Mouse (Mus musculus): ENCODE results near the gene Piwil1. TPM values are rescaled to one million over a fixed set of nuclear protein-coding genes. Genes with fewer than 3 reads are reported as not detected.

The Piwil1 gene
- polyA plus RNA-seq, 1 experiment from 2014 or later, result not detected

- DNase-seq (ENCODE audit: low spot score) (no peak), ATAC-seq (ENCODE audit: insufficient number of reproducible peaks, low FRiP score, low TSS enrichment, low read depth) (no peak)
- Histone ChIP-seq H3K4me3 (ENCODE audit: low read depth, low read length) (no peak overlapping the region), H3K27me3 (ENCODE audit: control insufficient read depth, insufficient read depth, low read length) (no peaks in the 10 kb centered on the region), H3K4me2 (ENCODE audit: low read depth, severe bottlenecking) (no peak overlapping the region), H3K36me3 (ENCODE audit: control insufficient read depth, insufficient read depth, low read length) (no peaks in the 10 kb centered on the region), H3K27ac (replicated peaks; ENCODE audit: low read depth, low read length) (no peak overlapping the region), H3K9ac (ENCODE audit: low read length) (no peak overlapping the region), H3K9me3 (ENCODE audit: control insufficient read depth, low read length) (no peaks in the 10 kb centered on the region), H3K4me1 (ENCODE audit: control insufficient read depth, insufficient read depth, low read length) (peaks cover 8% of the 10 kb centered on the region; the same call in 1 of the 2 replicates)
- 60% methylated on average over 11 of the region's 11 CpGs for WGBS
Observed at GRCm38 (mm10) chr5:128700716-128701115, 1.6 kb upstream of the Piwil1 start.

DNA sequence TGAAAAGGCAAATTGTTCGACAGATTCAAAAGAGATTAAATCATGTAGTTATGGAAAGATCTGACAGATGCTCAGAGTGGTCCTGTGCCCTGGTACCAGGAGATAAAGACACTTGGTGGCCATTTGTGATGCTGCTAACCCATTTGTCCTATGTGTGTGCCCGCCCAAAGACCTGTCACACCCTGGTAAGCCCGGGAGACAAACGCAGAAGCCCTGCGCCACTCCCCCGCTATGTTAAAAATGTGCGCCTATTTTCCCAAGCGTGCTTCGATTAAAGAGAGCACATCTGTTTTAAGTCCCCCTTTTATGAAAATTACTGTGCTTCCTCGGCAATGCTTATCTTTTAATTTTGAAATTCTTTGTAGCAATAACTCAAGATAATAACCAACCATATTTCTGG, 1.4 kb downstream of the Piwil1 start:
- no peak for DNase-seq (ENCODE audit: low spot score)
- Histone ChIP-seq H3K4me2 (ENCODE audit: low read depth, severe bottlenecking) (no peak overlapping the region), H3K9me3 (ENCODE audit: control insufficient read depth, low read length) (no peaks in the 10 kb centered on the region), H3K4me3 (ENCODE audit: low read depth, low read length) (no peak overlapping the region), H3K27me3 (ENCODE audit: control insufficient read depth, insufficient read depth, low read length) (no peaks in the 10 kb centered on the region), H3K36me3 (ENCODE audit: control insufficient read depth, insufficient read depth, low read length) (no peaks in the 10 kb centered on the region), H3K4me1 (ENCODE audit: control insufficient read depth, insufficient read depth, low read length) (no peaks in the 10 kb centered on the region), H3K9ac (ENCODE audit: low read length) (no peak overlapping the region), H3K27ac (replicated peaks; ENCODE audit: low read depth, low read length) (no peak overlapping the region)
- 24% methylated on average over 10 of the region's 10 CpGs for WGBS
- ATAC-seq (ENCODE audit: insufficient number of reproducible peaks, low FRiP score, low TSS enrichment, low read depth), result no peak

GRCm38 (mm10) chr5:128704134-128704904, 2.0 kb downstream of the Piwil1 start:
- WGBS, result 34% methylated on average over 19 of the region's 19 CpGs
- ATAC-seq (ENCODE audit: insufficient number of reproducible peaks, low FRiP score, low TSS enrichment, low read depth), result peak; percentile 68
- peak; percentile 65 for DNase-seq (ENCODE audit: low spot score)
- Histone ChIP-seq H3K9ac (ENCODE audit: low read length) (no peak overlapping the region), H3K27ac (replicated peaks; ENCODE audit: low read depth, low read length) (no peak overlapping the region), H3K27me3 (ENCODE audit: control insufficient read depth, insufficient read depth, low read length) (no peaks in the 10 kb centered on the region), H3K9me3 (ENCODE audit: control insufficient read depth, low read length) (no peaks in the 10 kb centered on the region), H3K36me3 (ENCODE audit: control insufficient read depth, insufficient read depth, low read length) (no peaks in the 10 kb centered on the region), H3K4me2 (ENCODE audit: low read depth, severe bottlenecking) (no peak overlapping the region), H3K4me3 (ENCODE audit: low read depth, low read length) (no peak overlapping the region), H3K4me1 (ENCODE audit: control insufficient read depth, insufficient read depth, low read length) (no peaks in the 10 kb centered on the region)

- Histone ChIP-seq H3K27ac (replicated peaks; ENCODE audit: low read depth, low read length) (no peak overlapping the region), H3K9me3 (ENCODE audit: control insufficient read depth, low read length) (no peaks in the 10 kb centered on the region), H3K4me3 (ENCODE audit: low read depth, low read length) (no peak overlapping the region), H3K4me1 (ENCODE audit: control insufficient read depth, insufficient read depth, low read length) (no peaks in the 10 kb centered on the region), H3K36me3 (ENCODE audit: control insufficient read depth, insufficient read depth, low read length) (no peaks in the 10 kb centered on the region), H3K27me3 (ENCODE audit: control insufficient read depth, insufficient read depth, low read length) (no peaks in the 10 kb centered on the region), H3K9ac (ENCODE audit: low read length) (no peak overlapping the region), H3K4me2 (ENCODE audit: low read depth, severe bottlenecking) (no peak overlapping the region)
- WGBS, result 100% methylated on average over 1 of the region's 1 CpGs
- ATAC-seq (ENCODE audit: insufficient number of reproducible peaks, low FRiP score, low TSS enrichment, low read depth) (no peak), DNase-seq (ENCODE audit: low spot score) (no peak)
Observed at GRCm38 (mm10) chr5:128706467-128706866, 4.1 kb downstream of the Piwil1 start.

- Histone ChIP-seq H3K4me1 (ENCODE audit: control insufficient read depth, insufficient read depth, low read length) (no peaks in the 10 kb centered on the region), H3K4me2 (ENCODE audit: low read depth, severe bottlenecking) (no peak overlapping the region), H3K36me3 (ENCODE audit: control insufficient read depth, insufficient read depth, low read length) (no peaks in the 10 kb centered on the region), H3K9ac (ENCODE audit: low read length) (no peak overlapping the region), H3K4me3 (ENCODE audit: low read depth, low read length) (no peak overlapping the region), H3K27me3 (ENCODE audit: control insufficient read depth, insufficient read depth, low read length) (no peaks in the 10 kb centered on the region), H3K9me3 (ENCODE audit: control insufficient read depth, low read length) (no peaks in the 10 kb centered on the region), H3K27ac (replicated peaks; ENCODE audit: low read depth, low read length) (no peak overlapping the region)
- WGBS, result 93% methylated on average over 11 of the region's 11 CpGs
- DNase-seq (ENCODE audit: low spot score) (no peak), ATAC-seq (ENCODE audit: insufficient number of reproducible peaks, low FRiP score, low TSS enrichment, low read depth) (no peak)
Observed at GRCm38 (mm10) chr5:128707271-128707670, 4.9 kb downstream of the Piwil1 start.

DNA sequence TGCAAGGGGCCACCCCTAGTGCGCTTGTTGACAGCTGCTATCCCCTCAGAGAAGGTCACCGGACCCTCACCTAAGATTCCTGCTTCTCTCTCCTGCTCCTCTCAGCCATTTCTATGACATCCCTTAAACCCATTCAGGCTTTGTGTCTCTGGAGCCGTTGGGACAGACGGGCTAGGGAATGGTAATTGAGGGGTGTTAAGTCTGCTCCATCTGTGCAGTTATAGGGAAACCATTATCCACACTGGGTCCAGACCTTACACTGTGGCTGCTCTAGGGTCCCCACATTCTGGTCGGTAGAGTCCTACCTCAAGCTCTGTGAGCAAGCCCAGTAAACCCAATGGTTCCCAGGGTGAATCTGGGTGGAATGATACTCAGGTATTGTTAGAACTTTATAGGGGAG, 6.6 kb downstream of the Piwil1 start:
- Histone ChIP-seq H3K4me1 (ENCODE audit: control insufficient read depth, insufficient read depth, low read length) (no peaks in the 10 kb centered on the region), H3K36me3 (ENCODE audit: control insufficient read depth, insufficient read depth, low read length) (no peaks in the 10 kb centered on the region), H3K9me3 (ENCODE audit: control insufficient read depth, low read length) (no peaks in the 10 kb centered on the region), H3K9ac (ENCODE audit: low read length) (no peak overlapping the region), H3K27me3 (ENCODE audit: control insufficient read depth, insufficient read depth, low read length) (no peaks in the 10 kb centered on the region), H3K27ac (replicated peaks; ENCODE audit: low read depth, low read length) (no peak overlapping the region), H3K4me2 (ENCODE audit: low read depth, severe bottlenecking) (no peak overlapping the region), H3K4me3 (ENCODE audit: low read depth, low read length) (no peak overlapping the region)
- no peak for ATAC-seq (ENCODE audit: insufficient number of reproducible peaks, low FRiP score, low TSS enrichment, low read depth)
- DNase-seq (ENCODE audit: low spot score), result no peak
- WGBS, result 74% methylated on average over 5 of the region's 5 CpGs

DNA sequence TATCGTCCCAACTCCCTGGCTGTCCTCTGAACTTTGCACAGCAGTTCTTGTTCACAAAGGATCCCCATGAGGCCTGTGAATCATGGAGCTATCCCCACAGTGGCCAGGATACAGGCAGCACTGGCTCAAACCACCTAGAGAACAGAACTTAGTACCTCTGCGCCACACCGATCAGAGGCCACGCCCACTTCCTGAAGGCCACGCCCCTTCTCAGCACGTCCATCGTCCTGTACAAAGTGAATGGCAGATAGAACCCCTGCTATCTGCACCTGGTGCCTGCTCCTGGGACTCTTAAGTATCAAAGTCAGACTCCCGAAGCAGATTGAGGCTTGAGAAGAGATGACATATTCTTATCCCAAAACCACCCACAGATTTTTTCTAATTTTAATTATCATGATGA, 8.3 kb downstream of the Piwil1 start:
- Histone ChIP-seq H3K4me1 (ENCODE audit: control insufficient read depth, insufficient read depth, low read length) (no peaks in the 10 kb centered on the region), H3K4me3 (ENCODE audit: low read depth, low read length) (no peak overlapping the region), H3K9ac (ENCODE audit: low read length) (no peak overlapping the region), H3K27ac (replicated peaks; ENCODE audit: low read depth, low read length) (no peak overlapping the region), H3K36me3 (ENCODE audit: control insufficient read depth, insufficient read depth, low read length) (no peaks in the 10 kb centered on the region), H3K9me3 (ENCODE audit: control insufficient read depth, low read length) (no peaks in the 10 kb centered on the region), H3K4me2 (ENCODE audit: low read depth, severe bottlenecking) (no peak overlapping the region), H3K27me3 (ENCODE audit: control insufficient read depth, insufficient read depth, low read length) (no peaks in the 10 kb centered on the region)
- DNase-seq (ENCODE audit: low spot score), result no peak
- no peak for ATAC-seq (ENCODE audit: insufficient number of reproducible peaks, low FRiP score, low TSS enrichment, low read depth)
- WGBS, result 32% methylated on average over 8 of the region's 8 CpGs

DNA sequence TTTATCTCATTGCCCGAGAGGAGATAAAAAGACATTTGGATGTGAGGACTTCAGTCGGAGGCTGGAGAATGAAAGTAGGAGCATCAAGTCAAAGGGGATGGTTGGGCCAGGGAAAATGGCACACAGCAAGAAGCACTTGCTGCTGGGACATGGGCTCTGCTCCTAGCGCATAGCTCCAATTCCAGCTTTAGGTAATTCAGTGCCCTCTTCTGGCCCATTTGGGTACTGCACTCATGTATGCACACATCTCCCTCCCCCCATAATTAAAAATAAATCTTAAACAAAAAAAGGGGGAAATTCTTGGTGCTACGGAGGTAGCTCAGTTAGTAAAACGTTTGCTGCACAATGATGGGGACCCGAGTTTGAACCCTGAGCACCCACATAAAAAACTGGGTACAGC, 9.5 kb downstream of the Piwil1 start:
- Histone ChIP-seq H3K27ac (replicated peaks; ENCODE audit: low read depth, low read length) (no peak overlapping the region), H3K4me3 (ENCODE audit: low read depth, low read length) (no peak overlapping the region), H3K4me1 (ENCODE audit: control insufficient read depth, insufficient read depth, low read length) (no peaks in the 10 kb centered on the region), H3K9ac (ENCODE audit: low read length) (no peak overlapping the region), H3K9me3 (ENCODE audit: control insufficient read depth, low read length) (no peaks in the 10 kb centered on the region), H3K4me2 (ENCODE audit: low read depth, severe bottlenecking) (no peak overlapping the region), H3K27me3 (ENCODE audit: control insufficient read depth, insufficient read depth, low read length) (no peaks in the 10 kb centered on the region), H3K36me3 (ENCODE audit: control insufficient read depth, insufficient read depth, low read length) (no peaks in the 10 kb centered on the region)
- WGBS, result 84% methylated on average over 6 of the region's 6 CpGs
- DNase-seq (ENCODE audit: low spot score) (peak; percentile 60), ATAC-seq (ENCODE audit: insufficient number of reproducible peaks, low FRiP score, low TSS enrichment, low read depth) (no peak)

DNA sequence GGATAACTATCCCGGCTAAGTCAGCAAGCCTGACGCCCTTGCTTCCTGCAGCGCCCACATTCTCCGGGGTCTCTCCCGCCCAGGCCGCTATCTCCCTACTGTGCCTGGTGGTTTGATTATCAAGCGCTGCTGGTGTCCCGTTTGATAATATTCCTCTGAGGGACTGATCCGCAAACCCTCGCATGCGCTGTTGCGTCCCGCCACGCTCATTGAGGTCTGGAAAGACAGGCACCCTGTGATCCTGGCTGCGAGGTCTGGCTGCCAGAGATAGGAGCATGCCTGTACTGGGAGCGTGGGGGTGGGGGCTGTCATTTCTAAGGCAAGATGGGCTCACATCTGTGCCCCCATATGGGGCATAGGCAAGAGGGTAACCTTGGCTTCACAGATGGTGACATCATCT, 12.8 kb downstream of the Piwil1 start:
- no peaks in the 10 kb centered on the region for H3K27me3 ChIP-seq (ENCODE audit: control insufficient read depth, insufficient read depth, low read length)
- no peaks in the 10 kb centered on the region for H3K4me1 ChIP-seq (ENCODE audit: control insufficient read depth, insufficient read depth, low read length)
- no peaks in the 10 kb centered on the region for H3K36me3 ChIP-seq (ENCODE audit: control insufficient read depth, insufficient read depth, low read length)
- H3K9ac ChIP-seq (ENCODE audit: low read length), result no peak overlapping the region
- 81% methylated on average over 16 of the region's 16 CpGs for WGBS
- H3K4me2 ChIP-seq (ENCODE audit: low read depth, severe bottlenecking), result no peak overlapping the region
- no peak overlapping the region for H3K4me3 ChIP-seq (ENCODE audit: low read depth, low read length)
- H3K9me3 ChIP-seq (ENCODE audit: control insufficient read depth, low read length), result no peaks in the 10 kb centered on the region
- no peak overlapping the region for H3K27ac ChIP-seq (replicated peaks; ENCODE audit: low read depth, low read length)
- no peak for DNase-seq (ENCODE audit: low spot score)
- ATAC-seq (ENCODE audit: insufficient number of reproducible peaks, low FRiP score, low TSS enrichment, low read depth), result no peak
